In genomic region chr9:53536558-53537320, GRCm38 (mm10) we compare ENCODE assay signal across 8 mouse cellular contexts. TPM values are rescaled to one million over a fixed set of nuclear protein-coding genes. Genes with fewer than 3 reads are reported as not detected.
A peak's percentile ranks its signal among the peaks of the same experiment; 100 is the strongest.
DNase-seq lines count a peak whose midpoint lies in the region; ATAC-seq and TF ChIP-seq lines count a peak whose summit lies in the region.

Atm (minus strand) TSS chr9:53536740.
Npat (plus strand) TSS chr9:53537047.

- peaks cover 9% of the 10 kb centered on the region; the same call in 1 of the 2 replicates for H3K36me3 ChIP-seq in heart, embryonic 12.5 days
- no peaks in the 10 kb centered on the region for H3K36me3 ChIP-seq in kidney, postnatal 0 days (ENCODE audit: insufficient read depth, low read length)
- H3K36me3 ChIP-seq in liver, embryonic 11.5 days (ENCODE audit: control insufficient read depth, insufficient read depth, low read length) = no peaks in the 10 kb centered on the region
- no peaks in the 10 kb centered on the region for H3K36me3 ChIP-seq in stomach, embryonic 14.5 days (ENCODE audit: control insufficient read depth, insufficient read depth, low read length)

- peak within 1 kb of the TSS; percentile 93 for H3K4me3 ChIP-seq in heart, embryonic 12.5 days
- H3K4me3 ChIP-seq in kidney, postnatal 0 days (replicated peaks; ENCODE audit: low read depth, low read length) = peak within 1 kb of the TSS; percentile 93
- peak within 1 kb of the TSS; percentile 95 for H3K4me3 ChIP-seq in liver, embryonic 11.5 days (ENCODE audit: low read depth, low read length)
- peak within 1 kb of the TSS; percentile 94 for H3K4me3 ChIP-seq in stomach, embryonic 14.5 days (ENCODE audit: low read depth, low read length)

- H3K27me3 ChIP-seq in heart, embryonic 12.5 days (replicated peaks) = no peaks in the 10 kb centered on the region
- H3K27me3 ChIP-seq in kidney, postnatal 0 days (ENCODE audit: insufficient read depth, low read length) = no peaks in the 10 kb centered on the region
- H3K27me3 ChIP-seq in liver, embryonic 11.5 days (replicated peaks; ENCODE audit: control insufficient read depth, insufficient read depth, low read length) = no peaks in the 10 kb centered on the region
- no peaks in the 10 kb centered on the region for H3K27me3 ChIP-seq in stomach, embryonic 14.5 days (ENCODE audit: control insufficient read depth, insufficient read depth, low read length)

- peak; percentile 93 for ATAC-seq in erythroid progenitor cell, adult 5-6 weeks (replicated peaks; ENCODE audit: low FRiP score, poor library complexity, severe bottlenecking)
- ATAC-seq in heart, embryonic 12.5 days (ENCODE audit: insufficient number of reproducible peaks, low FRiP score) = peak; percentile 99
- peak; percentile 99 for ATAC-seq in kidney, postnatal 0 days (replicated peaks; ENCODE audit: low FRiP score, low read depth)
- ATAC-seq in liver, embryonic 11.5 days (replicated peaks; ENCODE audit: low FRiP score) = peak; percentile 99
- ATAC-seq in stomach, embryonic 14.5 days (ENCODE audit: insufficient number of reproducible peaks, insufficient read depth, low FRiP score, low read depth) = peak; percentile 99

- WGBS in heart, embryonic 12.5 days = under 1% methylated on average over 69 of the region's 69 CpGs
- WGBS in kidney, postnatal 0 days = under 1% methylated on average over 69 of the region's 69 CpGs
- WGBS in liver, embryonic 11.5 days = under 1% methylated on average over 69 of the region's 69 CpGs
- under 1% methylated on average over 69 of the region's 69 CpGs for WGBS in stomach, embryonic 14.5 days

- no peaks in the 10 kb centered on the region for H3K9me3 ChIP-seq in heart, embryonic 12.5 days (replicated peaks)
- H3K9me3 ChIP-seq in kidney, postnatal 0 days (replicated peaks; ENCODE audit: low read length) = no peaks in the 10 kb centered on the region
- no peaks in the 10 kb centered on the region for H3K9me3 ChIP-seq in liver, embryonic 11.5 days (ENCODE audit: control insufficient read depth, low read length)
- H3K9me3 ChIP-seq in stomach, embryonic 14.5 days (ENCODE audit: control insufficient read depth, low read depth, low read length) = no peaks in the 10 kb centered on the region

- TF ChIP-seq CTCF in kidney, postnatal 0 days (IDR thresholded peaks at IDR 0.05; ENCODE audit: low read depth) = peak; percentile 51

- DNase-seq in CD4-positive helper T cell, adult 2 months (ENCODE audit: low read depth, low spot score) = peak; percentile 100
- peak; percentile 99 for DNase-seq in brain, embryonic 18.5 days (ENCODE audit: low read depth, low spot score)
- DNase-seq in kidney, postnatal 0 days (ENCODE audit: low spot score) = peak; percentile 100
- peak; percentile 98 for DNase-seq in liver, embryonic 11.5 days (ENCODE audit: low spot score)
- peak; percentile 100 for DNase-seq in naive thymus-derived CD4-positive, alpha-beta T cell, adult 2 months (ENCODE audit: low read depth)

- peak within 1 kb of the TSS; percentile 97 for H3K9ac ChIP-seq in heart, embryonic 12.5 days
- H3K9ac ChIP-seq in kidney, postnatal 0 days (ENCODE audit: low read depth, low read length) = peak within 1 kb of the TSS; percentile 88
- peak within 1 kb of the TSS; percentile 95 for H3K9ac ChIP-seq in liver, embryonic 11.5 days (ENCODE audit: low read depth, low read length)
- H3K9ac ChIP-seq in stomach, embryonic 14.5 days (replicated peaks; ENCODE audit: low read depth, low read length) = peak within 1 kb of the TSS; percentile 87

- H3K4me1 ChIP-seq in heart, embryonic 12.5 days (replicated peaks) = peaks cover 16% of the 10 kb centered on the region
- 0 out of 2 replicates have a peak, but pooled peaks cover 9% of the 10 kb centered on the region for H3K4me1 ChIP-seq in kidney, postnatal 0 days (replicated peaks; ENCODE audit: insufficient read depth, low read length)
- H3K4me1 ChIP-seq in liver, embryonic 11.5 days (replicated peaks; ENCODE audit: control insufficient read depth, insufficient read depth, low read length) = peaks cover 7% of the 10 kb centered on the region
- H3K4me1 ChIP-seq in stomach, embryonic 14.5 days (ENCODE audit: control insufficient read depth, insufficient read depth, low read length) = peaks cover 10% of the 10 kb centered on the region

- peak within 1 kb of the TSS; percentile 98 for H3K27ac ChIP-seq in heart, embryonic 12.5 days (ENCODE audit: poor library complexity, severe bottlenecking)
- peak within 1 kb of the TSS; percentile 93 for H3K27ac ChIP-seq in kidney, postnatal 0 days
- H3K27ac ChIP-seq in liver, embryonic 11.5 days (ENCODE audit: low read depth, low read length) = peak within 1 kb of the TSS; percentile 95
- H3K27ac ChIP-seq in stomach, embryonic 14.5 days (ENCODE audit: low read length) = peak within 1 kb of the TSS; percentile 91

- H3K4me2 ChIP-seq in heart, embryonic 12.5 days = peak within 1 kb of the TSS; percentile 97
- H3K4me2 ChIP-seq in kidney, postnatal 0 days (ENCODE audit: low read length) = peak within 1 kb of the TSS; percentile 91
- peak within 1 kb of the TSS; percentile 87 for H3K4me2 ChIP-seq in liver, embryonic 11.5 days
- H3K4me2 ChIP-seq in stomach, embryonic 14.5 days (replicated peaks; ENCODE audit: low read depth, low read length) = peak within 1 kb of the TSS; percentile 74

RNA-seq across cellular contexts. Expression of gene Atm, which starts in this region (rescaled TPM):
- total RNA-seq in erythroid progenitor cell, adult 5-6 weeks (2015; ENCODE audit: low replicate concordance) = 4.2 and 5.4 TPM in 2 replicates
- total RNA-seq in erythroid progenitor cell, adult 5-6 weeks (2017; ENCODE audit: low replicate concordance) = 4.6 and 5.1 TPM in 2 replicates
- 10.0 and 10.9 TPM in 2 replicates for polyA plus RNA-seq in heart, embryonic 12.5 days (2016; fragmentation: Nextera tagmentation; extraction: Ambion mirVana)
- polyA plus RNA-seq in kidney, postnatal 0 days (2015; fragmentation: Nextera tagmentation; extraction: Ambion mirVana) = 6.5 and 7.8 TPM in 2 replicates
- 11.6 and 11.7 TPM in 2 replicates for polyA plus RNA-seq in liver, embryonic 11.5 days (2014; fragmentation: Nextera tagmentation; extraction: Ambion mirVana)
- polyA plus RNA-seq in stomach, embryonic 14.5 days (2014; fragmentation: Nextera tagmentation; extraction: Ambion mirVana) = 20.5 and 25.5 TPM in 2 replicates

RNA-seq across cellular contexts. Expression of gene Npat, which starts in this region (rescaled TPM):
- total RNA-seq in erythroid progenitor cell, adult 5-6 weeks (2015; ENCODE audit: low replicate concordance) = 34.2 and 35.2 TPM in 2 replicates
- total RNA-seq in erythroid progenitor cell, adult 5-6 weeks (2017; ENCODE audit: low replicate concordance) = 23.0 and 32.1 TPM in 2 replicates
- polyA plus RNA-seq in heart, embryonic 12.5 days (2016; fragmentation: Nextera tagmentation; extraction: Ambion mirVana) = 17.3 and 18.8 TPM in 2 replicates
- 11.4 and 12.2 TPM in 2 replicates for polyA plus RNA-seq in kidney, postnatal 0 days (2015; fragmentation: Nextera tagmentation; extraction: Ambion mirVana)
- 19.9 and 20.7 TPM in 2 replicates for polyA plus RNA-seq in liver, embryonic 11.5 days (2014; fragmentation: Nextera tagmentation; extraction: Ambion mirVana)
- polyA plus RNA-seq in stomach, embryonic 14.5 days (2014; fragmentation: Nextera tagmentation; extraction: Ambion mirVana) = 24.4 and 26.4 TPM in 2 replicates

Comparison
In these comparisons a context has a peak if more than half of its experiments do, and no peak if none do; other contexts are left out.
1. Peak in every context shown above with its lines: DNase-seq, ATAC-seq, H3K4me3 ChIP-seq and H3K27ac ChIP-seq.